Mouse (Mus musculus) sigmoid colon, adult 10 weeks (tissue): Measurements from ENCODE around the gene Olfr628. TPM values are rescaled to one million over a fixed set of nuclear protein-coding genes. Genes with fewer than 3 reads are reported as not detected.

Source experiments
- polyA plus RNA-seq: library from polyadenylated mRNA; stranded (reverse); fragments of 350-450 nt; fragmentation: Illumina TruSeq; extraction: RNeasy Lipid Tissue Mini Kit (QIAGEN cat#74804); gene quantifications from one replicate; pipeline ENCODE4 v1.2.3, GENCODE M21; 2014; ENCODE audit warnings: low read depth, low replicate concordance

Olfr628 gene
- polyA plus RNA-seq, result not detected

GRCm38 (mm10) chr7:103730074-103730473, at the start of gene Olfr628:
Gene Olfr628 (plus strand): TSS chr7:103730374.

GRCm38 (mm10) chr7:103682420-103682819, 47.8 kb upstream of the Olfr628 start, which contains the start of gene Olfr625-ps1:
Gene Olfr625-ps1 (plus strand): TSS chr7:103682720.

GRCm38 (mm10) chr7:103714371-103714770, 15.8 kb upstream of the Olfr628 start, which contains the start of gene Olfr243:
Gene Olfr243 (plus strand): TSS chr7:103714671.

GRCm38 (mm10) chr7:103744843-103745242, 14.7 kb downstream of the Olfr628 start, which contains the start of gene Olfr629:
Gene Olfr629 (minus strand): TSS chr7:103744943.

GRCm38 (mm10) chr7:103757233-103757632, 27.1 kb downstream of the Olfr628 start, which contains the start of gene Olfr630:
Gene Olfr630 (minus strand): TSS chr7:103757333.

GRCm38 (mm10) chr7:103771494-103771893, 41.3 kb downstream of the Olfr628 start, which contains the start of gene Olfr69:
Gene Olfr69 (minus strand): TSS chr7:103771594.

GRCm38 (mm10) chr7:103779598-103779997, 49.4 kb downstream of the Olfr628 start, which contains the start of gene Olfr68:
Gene Olfr68 (minus strand): TSS chr7:103779698.

Other genes with a start within 250 kb of the Olfr628 start
- not detected for gene Olfr609, start 232.3 kb upstream of the Olfr628 start, polyA plus RNA-seq
- gene Olfr610, start 218.3 kb upstream of the Olfr628 start, polyA plus RNA-seq, result not detected
- not detected for gene Olfr611, start 209.5 kb upstream of the Olfr628 start, polyA plus RNA-seq
- gene Olfr612, start 187.7 kb upstream of the Olfr628 start, polyA plus RNA-seq, result not detected
- gene Olfr613, start 182.3 kb upstream of the Olfr628 start, polyA plus RNA-seq, result not detected
- not detected for gene Olfr615, start 174.3 kb upstream of the Olfr628 start, polyA plus RNA-seq
- gene Olfr616, start 161.2 kb upstream of the Olfr628 start, polyA plus RNA-seq, result not detected
- gene Olfr617, start 157.3 kb upstream of the Olfr628 start, polyA plus RNA-seq, result not detected
- gene Olfr618, start 140.3 kb upstream of the Olfr628 start, polyA plus RNA-seq, result not detected
- not detected for gene Olfr619, start 129.8 kb upstream of the Olfr628 start, polyA plus RNA-seq
- not detected for gene Olfr620, start 117.8 kb upstream of the Olfr628 start, polyA plus RNA-seq
- gene Olfr622, start 87.7 kb upstream of the Olfr628 start, polyA plus RNA-seq, result not detected
- gene Olfr623, start 66.7 kb upstream of the Olfr628 start, polyA plus RNA-seq, result not detected
- gene Olfr624, start 59.2 kb upstream of the Olfr628 start, polyA plus RNA-seq, result 0.38 TPM
- not detected for gene Olfr625-ps1, start 47.7 kb upstream of the Olfr628 start, polyA plus RNA-seq
- gene Olfr243, start 15.7 kb upstream of the Olfr628 start, polyA plus RNA-seq, result not detected
- not detected for gene Olfr629, start 14.6 kb downstream of the Olfr628 start, polyA plus RNA-seq
- not detected for gene Olfr630, start 27.0 kb downstream of the Olfr628 start, polyA plus RNA-seq
- not detected for gene Olfr69, start 41.2 kb downstream of the Olfr628 start, polyA plus RNA-seq
- not detected for gene Olfr68, start 49.3 kb downstream of the Olfr628 start, polyA plus RNA-seq
- not detected for gene Olfr67, start 61.4 kb downstream of the Olfr628 start, polyA plus RNA-seq
- gene Hbb-bt, start 83.6 kb downstream of the Olfr628 start, polyA plus RNA-seq, result 7.9 TPM
- gene Hbb-bs, start 97.7 kb downstream of the Olfr628 start, polyA plus RNA-seq, result 125 TPM
- gene Hbb-bh2, start 110.1 kb downstream of the Olfr628 start, polyA plus RNA-seq, result not detected
- gene Hbb-bh1, start 112.8 kb downstream of the Olfr628 start, polyA plus RNA-seq, result not detected
- not detected for gene Hbb-y, start 122.8 kb downstream of the Olfr628 start, polyA plus RNA-seq
- gene Olfr66, start 155.9 kb downstream of the Olfr628 start, polyA plus RNA-seq, result not detected
- not detected for gene Olfr64, start 164.1 kb downstream of the Olfr628 start, polyA plus RNA-seq
- gene Olfr65, start 173.1 kb downstream of the Olfr628 start, polyA plus RNA-seq, result not detected
- not detected for gene Olfr631, start 198.5 kb downstream of the Olfr628 start, polyA plus RNA-seq
- not detected for gene Olfr632, start 204.0 kb downstream of the Olfr628 start, polyA plus RNA-seq
- gene Olfr633, start 214.1 kb downstream of the Olfr628 start, polyA plus RNA-seq, result not detected
- not detected for gene Olfr635, start 240.8 kb downstream of the Olfr628 start, polyA plus RNA-seq